Mouse (Mus musculus): ENCODE measurements at regions not wholly inside any gene's neighbourhood (a gene's known extent, or its start where the extent isn't known, plus 50 kb on each side); places are given as distances from the start of the nearest gene placed in this dataset.

- H3K4me3 ChIP-seq (ENCODE audit: insufficient read depth, low read depth, low read length): no peak overlapping the region
- H3K4me1 ChIP-seq (ENCODE audit: control insufficient read depth, insufficient read depth, insufficient read length, low read length): no peaks in the 10 kb centered on the region
- H3K27ac ChIP-seq (replicated peaks; ENCODE audit: low read depth, low read length): no peak overlapping the region
These were observed 268.1 kb downstream of the Dhx35 start for GRCm38 (mm10) chr2:159062666-159063065.

GRCm38 (mm10) chr2:159064403-159064970 lies 269.9 kb downstream of the Dhx35 start:
- Histone ChIP-seq H3K4me1 (ENCODE audit: control insufficient read depth, insufficient read depth, insufficient read length, low read length) (no peaks in the 10 kb centered on the region), H3K27ac (replicated peaks; ENCODE audit: low read depth, low read length) (no peak overlapping the region), H3K4me3 (ENCODE audit: insufficient read depth, low read depth, low read length) (no peak overlapping the region)

GRCm38 (mm10) chr2:159067506-159067905 lies 272.9 kb downstream of the Dhx35 start:
- H3K4me3 ChIP-seq (ENCODE audit: insufficient read depth, low read depth, low read length): no peak overlapping the region
- H3K4me1 ChIP-seq (ENCODE audit: control insufficient read depth, insufficient read depth, insufficient read length, low read length): no peaks in the 10 kb centered on the region
- H3K27ac ChIP-seq (replicated peaks; ENCODE audit: low read depth, low read length): no peak overlapping the region

DNA sequence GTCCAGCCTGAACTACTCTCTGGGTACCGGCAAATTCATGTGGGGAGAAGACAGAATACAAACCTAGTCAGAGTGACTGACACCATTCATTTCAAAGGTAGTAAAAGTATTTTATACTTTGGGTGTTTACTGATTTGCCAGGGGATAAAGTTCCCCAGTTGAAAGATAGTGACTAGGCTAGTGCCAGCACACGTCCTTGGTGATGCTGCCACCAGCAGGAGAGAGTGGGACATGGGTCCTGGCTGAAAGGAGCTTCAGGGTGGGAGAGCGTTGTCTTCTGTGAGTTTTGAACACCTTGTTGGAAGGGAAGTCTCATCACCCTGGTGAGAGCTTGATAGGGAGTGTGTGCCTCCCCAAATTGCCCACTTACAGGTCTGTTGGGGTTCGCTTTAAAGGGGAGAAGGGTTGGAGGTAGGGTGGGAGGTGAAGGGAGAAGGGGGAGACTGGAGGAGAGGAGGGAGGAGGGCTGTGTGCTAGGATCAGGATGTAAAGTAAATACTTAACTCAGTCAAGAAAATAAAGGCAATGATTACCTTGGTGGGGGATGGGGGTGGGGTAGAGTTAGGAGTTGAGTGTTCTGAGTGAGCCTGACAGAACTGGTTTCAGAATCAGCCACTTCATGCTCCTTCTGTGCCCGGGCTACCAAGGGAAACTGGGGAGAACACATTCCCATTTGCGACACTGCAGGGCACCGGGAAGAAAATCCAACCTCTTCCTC lies 273.9 kb downstream of the Dhx35 start:
- Histone ChIP-seq H3K4me3 (ENCODE audit: insufficient read depth, low read depth, low read length) (no peak overlapping the region), H3K27ac (replicated peaks; ENCODE audit: low read depth, low read length) (no peak overlapping the region), H3K4me1 (ENCODE audit: control insufficient read depth, insufficient read depth, insufficient read length, low read length) (no peaks in the 10 kb centered on the region)

- Histone ChIP-seq H3K27ac (replicated peaks; ENCODE audit: low read depth, low read length) (no peak overlapping the region), H3K4me1 (ENCODE audit: control insufficient read depth, insufficient read depth, insufficient read length, low read length) (no peaks in the 10 kb centered on the region), H3K4me3 (ENCODE audit: insufficient read depth, low read depth, low read length) (no peak overlapping the region)
These were observed 274.6 kb downstream of the Dhx35 start for GRCm38 (mm10) chr2:159069180-159069579.

- Histone ChIP-seq H3K27ac (replicated peaks; ENCODE audit: low read depth, low read length) (no peak overlapping the region), H3K4me1 (ENCODE audit: control insufficient read depth, insufficient read depth, insufficient read length, low read length) (no peaks in the 10 kb centered on the region), H3K4me3 (ENCODE audit: insufficient read depth, low read depth, low read length) (no peak overlapping the region)
These were observed 278.5 kb downstream of the Dhx35 start for GRCm38 (mm10) chr2:159072997-159073690.

GRCm38 (mm10) chr2:159079836-159080235 lies 285.2 kb downstream of the Dhx35 start:
- H3K27ac ChIP-seq (replicated peaks; ENCODE audit: low read depth, low read length): no peak overlapping the region
- no peak overlapping the region for H3K4me3 ChIP-seq (ENCODE audit: insufficient read depth, low read depth, low read length)
- H3K4me1 ChIP-seq (ENCODE audit: control insufficient read depth, insufficient read depth, insufficient read length, low read length): no peaks in the 10 kb centered on the region

- no peaks in the 10 kb centered on the region for H3K4me1 ChIP-seq (ENCODE audit: control insufficient read depth, insufficient read depth, insufficient read length, low read length)
- no peak overlapping the region for H3K27ac ChIP-seq (replicated peaks; ENCODE audit: low read depth, low read length)
- H3K4me3 ChIP-seq (ENCODE audit: insufficient read depth, low read depth, low read length): no peak overlapping the region
These were observed 286.4 kb downstream of the Dhx35 start for GRCm38 (mm10) chr2:159080784-159081544.

- Histone ChIP-seq H3K27ac (replicated peaks; ENCODE audit: low read depth, low read length) (no peak overlapping the region), H3K4me1 (ENCODE audit: control insufficient read depth, insufficient read depth, insufficient read length, low read length) (no peaks in the 10 kb centered on the region), H3K4me3 (ENCODE audit: insufficient read depth, low read depth, low read length) (no peak overlapping the region)
These were observed 292.2 kb downstream of the Dhx35 start for GRCm38 (mm10) chr2:159086836-159087235.

DNA sequence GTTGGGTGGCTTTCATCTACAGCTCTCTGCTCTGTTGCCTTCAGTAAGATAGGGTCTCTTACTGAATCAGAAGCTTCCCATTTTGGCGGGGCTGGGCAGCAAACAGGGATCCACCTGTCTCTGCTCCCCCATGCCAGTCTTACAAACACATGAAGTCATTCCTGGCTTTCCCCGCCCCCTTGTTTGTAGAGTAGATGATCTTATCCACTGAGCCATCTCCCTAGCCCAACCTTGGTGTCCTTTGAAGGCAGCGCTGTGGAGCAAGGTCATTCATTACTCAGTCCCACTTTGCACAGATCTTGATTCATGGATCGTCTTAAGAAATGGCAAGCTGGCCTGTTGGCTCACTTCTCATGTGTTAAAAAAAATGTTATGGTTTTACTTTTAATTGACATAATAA lies 293.6 kb downstream of the Dhx35 start:
- Histone ChIP-seq H3K4me3 (ENCODE audit: insufficient read depth, low read depth, low read length) (no peak overlapping the region), H3K27ac (replicated peaks; ENCODE audit: low read depth, low read length) (no peak overlapping the region), H3K4me1 (ENCODE audit: control insufficient read depth, insufficient read depth, insufficient read length, low read length) (no peaks in the 10 kb centered on the region)

GRCm38 (mm10) chr2:159096667-159097066 lies 302.1 kb downstream of the Dhx35 start:
- H3K4me3 ChIP-seq (ENCODE audit: insufficient read depth, low read depth, low read length): no peak overlapping the region
- no peak overlapping the region for H3K27ac ChIP-seq (replicated peaks; ENCODE audit: low read depth, low read length)
- no peaks in the 10 kb centered on the region for H3K4me1 ChIP-seq (ENCODE audit: control insufficient read depth, insufficient read depth, insufficient read length, low read length)

DNA sequence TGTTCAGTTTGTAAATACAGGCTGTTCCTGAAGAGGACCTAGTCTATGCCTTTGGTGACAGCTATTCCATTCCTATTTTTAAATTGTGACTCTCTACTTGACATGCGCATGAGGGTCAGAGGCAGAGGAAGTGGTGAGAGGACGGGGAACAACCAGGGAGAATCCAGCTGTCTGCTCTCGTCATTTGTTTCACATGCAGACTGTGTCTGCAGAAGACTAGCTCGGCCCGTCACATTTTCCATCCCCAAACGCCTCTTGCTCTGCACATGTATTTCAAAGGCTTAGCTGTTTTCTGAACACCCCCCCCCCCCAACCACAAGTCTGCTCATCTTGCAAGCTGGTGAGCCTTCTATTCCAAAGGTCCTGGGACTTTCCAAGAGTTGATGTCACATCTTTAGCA lies 339.4 kb downstream of the Dhx35 start:
- no peaks in the 10 kb centered on the region for H3K4me1 ChIP-seq (ENCODE audit: control insufficient read depth, insufficient read depth, insufficient read length, low read length)

DNA sequence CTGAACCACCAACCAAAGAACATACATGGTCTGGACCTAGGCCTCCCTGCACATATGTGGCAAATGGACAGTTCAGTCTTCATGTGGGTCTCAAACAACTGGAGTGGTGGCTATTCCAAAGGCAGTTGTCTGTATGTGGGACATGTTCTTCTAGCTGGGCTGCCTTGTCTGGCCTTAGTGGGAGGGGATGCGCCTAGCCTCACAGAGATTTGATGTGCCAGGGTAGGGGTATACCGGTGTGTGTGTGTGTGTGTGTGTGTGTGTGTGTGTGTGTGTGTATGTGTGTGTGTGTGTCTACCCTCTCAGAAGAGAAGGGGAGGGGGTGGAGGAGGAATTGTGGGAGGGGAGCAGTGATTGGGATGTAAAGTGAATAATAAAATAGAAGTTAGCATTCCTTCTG lies 344.0 kb downstream of the Dhx35 start:
- Histone ChIP-seq H3K27ac (replicated peaks; ENCODE audit: low read depth, low read length) (no peak overlapping the region), H3K4me3 (ENCODE audit: insufficient read depth, low read depth, low read length) (no peak overlapping the region), H3K4me1 (ENCODE audit: control insufficient read depth, insufficient read depth, insufficient read length, low read length) (no peaks in the 10 kb centered on the region)

More for the DNA sequence above, 339.4 kb downstream of the Dhx35 start:
- no peak overlapping the region for H3K27ac ChIP-seq (replicated peaks; ENCODE audit: low read depth, low read length)
- H3K4me3 ChIP-seq (ENCODE audit: insufficient read depth, low read depth, low read length): no peak overlapping the region

- no peak overlapping the region for H3K4me3 ChIP-seq (ENCODE audit: insufficient read depth, low read depth, low read length)
These were observed 351.4 kb downstream of the Dhx35 start for GRCm38 (mm10) chr2:159145980-159146379.

GRCm38 (mm10) chr2:159163985-159164384 lies 369.4 kb downstream of the Dhx35 start:
- H3K4me1 ChIP-seq (ENCODE audit: control insufficient read depth, insufficient read depth, insufficient read length, low read length): peaks cover 2% of the 10 kb centered on the region
- H3K4me3 ChIP-seq (ENCODE audit: insufficient read depth, low read depth, low read length): no peak overlapping the region
- H3K27ac ChIP-seq (replicated peaks; ENCODE audit: low read depth, low read length): no peak overlapping the region

More at GRCm38 (mm10) chr2:159145980-159146379, 351.4 kb downstream of the Dhx35 start:
- H3K27ac ChIP-seq (replicated peaks; ENCODE audit: low read depth, low read length): no peak overlapping the region
- no peaks in the 10 kb centered on the region for H3K4me1 ChIP-seq (ENCODE audit: control insufficient read depth, insufficient read depth, insufficient read length, low read length)

Measured in brown adipose tissue, adult 24 weeks (tissue).